Mouse (Mus musculus): ENCODE data around the gene B3galt1. TPM values are rescaled to one million over a fixed set of nuclear protein-coding genes. Genes with fewer than 3 reads are reported as not detected.

Gene B3galt1
- polyA plus RNA-seq (2015; fragmentation: Nextera tagmentation; extraction: Ambion mirVana), result 6.3 and 13.2 TPM in 2 replicates

DNA sequence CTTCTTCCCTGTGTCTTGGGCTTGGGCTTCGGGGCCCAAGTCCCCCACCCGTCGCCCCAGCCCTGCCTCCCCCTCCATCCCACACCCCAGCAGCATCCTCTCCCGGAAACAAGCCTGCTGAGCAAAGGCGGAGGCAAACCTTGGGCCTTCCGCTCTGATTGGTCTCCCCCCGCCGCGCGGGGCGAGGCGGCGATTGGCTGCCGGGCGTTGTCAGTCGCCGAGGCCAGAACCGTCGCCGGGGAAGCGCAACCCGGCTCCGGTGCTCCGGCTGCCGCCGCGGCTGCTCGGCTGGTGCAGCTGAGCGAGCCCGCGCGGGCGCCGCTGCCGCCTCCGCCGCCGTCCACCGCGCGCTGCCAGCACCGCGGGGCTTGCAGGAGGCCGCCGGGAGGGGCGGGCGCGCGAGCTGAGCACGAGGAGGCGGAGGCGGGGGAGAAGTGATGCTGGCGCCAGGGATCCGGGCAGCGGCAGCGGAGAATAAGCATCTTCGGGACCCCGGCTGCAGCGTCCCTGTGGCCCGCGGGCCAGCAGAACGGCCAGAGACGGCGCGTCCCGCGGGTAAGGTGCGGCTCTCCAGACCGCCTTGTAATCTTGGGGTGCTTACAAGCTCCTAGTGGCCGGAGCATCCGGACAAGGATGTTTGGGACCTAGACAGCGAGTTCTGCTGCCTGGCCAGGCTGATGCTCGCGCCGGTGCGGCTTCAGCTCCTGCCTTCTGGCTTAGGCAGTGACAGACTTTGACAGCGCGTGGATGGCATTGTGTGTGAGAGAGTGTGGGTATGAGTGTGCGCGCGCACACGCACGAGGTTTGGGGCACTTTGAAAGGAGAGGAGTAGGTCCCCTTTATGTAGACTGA, at the start of gene B3galt1:
B3galt1 (plus strand) TSS at position 392 of the 852 bp plus-strand sequence.

Small RNA genes within 50 kb of the gene (microRNA-seq; reads per million reads assigned to microRNA genes)
- gene Mir6335 (ENCODE audit: borderline replicate concordance, insufficient number of aligned reads) (not detected), gene Mir7224 (ENCODE audit: borderline replicate concordance, insufficient number of aligned reads) (2.5 reads per million)

Other genes starting within 250 kb of the B3galt1 start
- gene Gm21830, start 152.1 kb upstream of the B3galt1 start, polyA plus RNA-seq (2015; fragmentation: Nextera tagmentation; extraction: Ambion mirVana), result not detected in 2 replicates
- gene Gm26727, start 132.7 kb upstream of the B3galt1 start, polyA plus RNA-seq (2015; fragmentation: Nextera tagmentation; extraction: Ambion mirVana), result not detected in 2 replicates
- gene Xirp2, start 119.9 kb upstream of the B3galt1 start, polyA plus RNA-seq (2015; fragmentation: Nextera tagmentation; extraction: Ambion mirVana), result 0.02 and 0.61 TPM in 2 replicates

Measured in adrenal gland, postnatal 0 days (tissue).